Mouse (Mus musculus): Measurements from ENCODE around the gene Sh3pxd2a. TPM values are rescaled to one million over a fixed set of nuclear protein-coding genes. Genes with fewer than 3 reads are reported as not detected.
A peak's percentile ranks its signal among the peaks of the same experiment; 100 is the strongest.

The Sh3pxd2a gene
- polyA plus RNA-seq, 1 experiment = 15.0 TPM

GRCm38 (mm10) chr19:47286886-47287450, 177.2 kb downstream of the Sh3pxd2a start:
- no peak for DNase-seq (ENCODE audit: extremely low spot score in 1 of 2, low spot score in 1 of 2)

GRCm38 (mm10) chr19:47285581-47285980, 178.6 kb downstream of the Sh3pxd2a start:
- DNase-seq (ENCODE audit: extremely low spot score in 1 of 2, low spot score in 1 of 2) = no peak

- no peak for DNase-seq (ENCODE audit: extremely low spot score in 1 of 2, low spot score in 1 of 2)
Measured at GRCm38 (mm10) chr19:47282688-47283215, 181.4 kb downstream of the Sh3pxd2a start.

- no peak for DNase-seq (ENCODE audit: extremely low spot score in 1 of 2, low spot score in 1 of 2)
Measured at GRCm38 (mm10) chr19:47282050-47282454, 182.1 kb downstream of the Sh3pxd2a start.

- DNase-seq (ENCODE audit: extremely low spot score in 1 of 2, low spot score in 1 of 2) = no peak
Measured at GRCm38 (mm10) chr19:47280894-47281293, 183.3 kb downstream of the Sh3pxd2a start.

GRCm38 (mm10) chr19:47279788-47280532, 184.2 kb downstream of the Sh3pxd2a start:
- DNase-seq (ENCODE audit: extremely low spot score in 1 of 2, low spot score in 1 of 2) = peak; percentile 71 to 91

- DNase-seq (ENCODE audit: extremely low spot score in 1 of 2, low spot score in 1 of 2) = no peak
Measured at GRCm38 (mm10) chr19:47279372-47279771, 184.8 kb downstream of the Sh3pxd2a start.

- peak; percentile 46 to 80 for DNase-seq (ENCODE audit: extremely low spot score in 1 of 2, low spot score in 1 of 2)
Measured at GRCm38 (mm10) chr19:47276730-47277129, 187.5 kb downstream of the Sh3pxd2a start.

- DNase-seq (ENCODE audit: extremely low spot score in 1 of 2, low spot score in 1 of 2) = no peak
Measured at GRCm38 (mm10) chr19:47270520-47270919, 193.7 kb downstream of the Sh3pxd2a start.

GRCm38 (mm10) chr19:47269729-47270128, 194.5 kb downstream of the Sh3pxd2a start:
- DNase-seq (ENCODE audit: extremely low spot score in 1 of 2, low spot score in 1 of 2) = no peak

GRCm38 (mm10) chr19:47267066-47267465, 197.1 kb downstream of the Sh3pxd2a start:
- DNase-seq (ENCODE audit: extremely low spot score in 1 of 2, low spot score in 1 of 2) = no peak

GRCm38 (mm10) chr19:47266070-47266801, 198.0 kb downstream of the Sh3pxd2a start:
- DNase-seq (ENCODE audit: extremely low spot score in 1 of 2, low spot score in 1 of 2) = no peak

GRCm38 (mm10) chr19:47264322-47265092, 199.7 kb downstream of the Sh3pxd2a start:
- peak in 1 of 2 experiments; percentile 88 for DNase-seq (ENCODE audit: extremely low spot score in 1 of 2, low spot score in 1 of 2)

- no peak for DNase-seq (ENCODE audit: extremely low spot score in 1 of 2, low spot score in 1 of 2)
Measured at GRCm38 (mm10) chr19:47263621-47264020, 200.6 kb downstream of the Sh3pxd2a start.

- DNase-seq (ENCODE audit: extremely low spot score in 1 of 2, low spot score in 1 of 2) = peak; percentile 44 to 78
Measured at GRCm38 (mm10) chr19:47261196-47261595, 203.0 kb downstream of the Sh3pxd2a start.

GRCm38 (mm10) chr19:47259581-47259980, 204.6 kb downstream of the Sh3pxd2a start:
- DNase-seq (ENCODE audit: extremely low spot score in 1 of 2, low spot score in 1 of 2) = no peak

GRCm38 (mm10) chr19:47255919-47256318, 208.3 kb downstream of the Sh3pxd2a start:
- no peak for DNase-seq (ENCODE audit: extremely low spot score in 1 of 2, low spot score in 1 of 2)

GRCm38 (mm10) chr19:47255036-47255435, 209.2 kb downstream of the Sh3pxd2a start:
- no peak for DNase-seq (ENCODE audit: extremely low spot score in 1 of 2, low spot score in 1 of 2)

GRCm38 (mm10) chr19:47253053-47253628, 211.1 kb downstream of the Sh3pxd2a start:
- no peak for DNase-seq (ENCODE audit: extremely low spot score in 1 of 2, low spot score in 1 of 2)

GRCm38 (mm10) chr19:47250931-47251330, 213.3 kb downstream of the Sh3pxd2a start:
- no peak for DNase-seq (ENCODE audit: extremely low spot score in 1 of 2, low spot score in 1 of 2)

Measured in frontal cortex, adult 2 months (tissue).